In genomic region chr4:120716141-120716571, GRCm38 (mm10) we compare ENCODE assay signal across 8 mouse cellular contexts. TPM values are rescaled to one million over a fixed set of nuclear protein-coding genes. Genes with fewer than 3 reads are reported as not detected.
DNase-seq lines count a peak whose midpoint lies in the region; ATAC-seq and TF ChIP-seq lines count a peak whose summit lies in the region.

No protein-coding gene starts in this region.

- H3K4me2 ChIP-seq in lung, postnatal 0 days (replicated peaks; ENCODE audit: low read depth, low read length): peak overlapping the region; percentile 61

- no peaks in the 10 kb centered on the region for H3K9me3 ChIP-seq in lung, postnatal 0 days (ENCODE audit: low read length)

- no peak for TF ChIP-seq CTCF in lung, postnatal 0 days (IDR thresholded peaks at IDR 0.05)

- ATAC-seq in granulocyte monocyte progenitor cell, adult 5-6 weeks (replicated peaks; ENCODE audit: poor library complexity, severe bottlenecking): peak; percentile 62
- peak; percentile 77 for ATAC-seq in lung, postnatal 0 days

- peaks cover 10% of the 10 kb centered on the region; the same call in 1 of the 2 replicates for H3K4me1 ChIP-seq in lung, postnatal 0 days (ENCODE audit: insufficient read depth, low read depth, low read length)

- H3K27ac ChIP-seq in lung, postnatal 0 days (ENCODE audit: low read length): no peak overlapping the region

- no peak for TF ChIP-seq EP300 in lung, postnatal 0 days (IDR thresholded peaks at IDR 0.05)

- 2% methylated on average over 12 of the region's 12 CpGs for WGBS in lung, postnatal 0 days

- H3K36me3 ChIP-seq in lung, postnatal 0 days (ENCODE audit: insufficient read depth, low read length): no peaks in the 10 kb centered on the region

- no peak overlapping the region for H3K9ac ChIP-seq in lung, postnatal 0 days (replicated peaks; ENCODE audit: low read depth)

- peak; percentile 47 for DNase-seq in right cerebral cortex, postnatal 14 days
- no peak for DNase-seq in right cerebral cortex, postnatal 36 days (ENCODE audit: low spot score in 2 of 2)
- DNase-seq in c-Kit-positive CD71-negative TER-119-negative erythroid progenitor cells, embryonic 14.5 days (ENCODE audit: low read depth): peak; percentile 28
- DNase-seq in kidney, adult 9 months: peak; percentile 53
- peak; percentile 69 for DNase-seq in lung, postnatal 0 days (ENCODE audit: low spot score)
- DNase-seq in retina, postnatal 1 day: peak; percentile 78
- no peak for DNase-seq in layer of hippocampus, adult 8-10 months (ENCODE audit: low spot score in 2 of 2)

- no peaks in the 10 kb centered on the region for H3K27me3 ChIP-seq in lung, postnatal 0 days (replicated peaks; ENCODE audit: insufficient read depth, low read length)

- peak overlapping the region; percentile 25 for H3K4me3 ChIP-seq in lung, postnatal 0 days (ENCODE audit: low read depth, low read length)

RNA-seq across cellular contexts. Expression of gene Kcnq4, which starts 32.3 kb away (rescaled TPM):
- 0.96 TPM in 1 of 2 replicates, not detected in the other for total RNA-seq in granulocyte monocyte progenitor cell, adult 5-6 weeks (2014; fragmentation: Nextera tagmentation)
- not detected in 2 replicates for total RNA-seq in granulocyte monocyte progenitor cell, adult 5-6 weeks (2017)
- polyA plus RNA-seq in lung, postnatal 0 days (2015; fragmentation: Nextera tagmentation; extraction: Ambion mirVana): 3.1 and 3.9 TPM in 2 replicates
- 1 to 10 TPM; 3.8 to 4.8 (median 4.3) TPM for total RNA-seq in layer of hippocampus, adult 8-10 months (2022)

RNA-seq across cellular contexts. Expression of gene Cited4, which starts 49.8 kb away (rescaled TPM):
- 4.4 TPM in 2 replicates for total RNA-seq in granulocyte monocyte progenitor cell, adult 5-6 weeks (2014; fragmentation: Nextera tagmentation)
- 2.1 and 2.4 TPM in 2 replicates for total RNA-seq in granulocyte monocyte progenitor cell, adult 5-6 weeks (2017)
- polyA plus RNA-seq in lung, postnatal 0 days (2015; fragmentation: Nextera tagmentation; extraction: Ambion mirVana): 3.9 and 4.2 TPM in 2 replicates
- total RNA-seq in layer of hippocampus, adult 8-10 months (2022): 1 to 10 TPM; 1.5 to 3.7 (median 3.1) TPM

Comparison
In these comparisons a context has a peak if more than half of its experiments do, and no peak if none do; other contexts are left out.
1. DNase-seq: peak in right cerebral cortex, postnatal 14 days (single experiment), c-Kit-positive CD71-negative TER-119-negative erythroid progenitor cells, embryonic 14.5 days (single experiment), kidney, adult 9 months (single experiment), lung, postnatal 0 days (single experiment) and retina, postnatal 1 day (single experiment); none in right cerebral cortex, postnatal 36 days (0 of 2) and layer of hippocampus, adult 8-10 months (0 of 2).